Mouse (Mus musculus): ENCODE measurements around the gene Slc35f6. TPM values are rescaled to one million over a fixed set of nuclear protein-coding genes. Genes with fewer than 3 reads are reported as not detected.
"Not testable (repeated sequence)": the region's sequence is repeated elsewhere in the genome, so short reads cannot be mapped to it uniquely, and the experiment has no call there.

The Slc35f6 gene
- polyA plus RNA-seq, 1 experiment from 2014 or later = 26.5 TPM

- Histone ChIP-seq H3K4me3 (ENCODE audit: low read depth, low read length) (peak overlapping the region; percentile 93), H3K27ac (replicated peaks; ENCODE audit: low read depth, low read length) (peak overlapping the region; percentile 77), H3K4me1 (ENCODE audit: control insufficient read depth, insufficient read depth, low read length) (peaks cover 19% of the 10 kb centered on the region), H3K9ac (ENCODE audit: low read depth, low read length) (peak overlapping the region; percentile 87), H3K9me3 (ENCODE audit: control insufficient read depth, low read length) (no peaks in the 10 kb centered on the region), H3K27me3 (replicated peaks; ENCODE audit: control insufficient read depth, insufficient read depth, low read length) (no peaks in the 10 kb centered on the region), H3K36me3 (ENCODE audit: control insufficient read depth, insufficient read depth, low read length) (peaks cover 24% of the 10 kb centered on the region; the same call in 1 of the 2 replicates), H3K4me2 (ENCODE audit: low read depth, low read length) (peak overlapping the region; percentile 84)
- ATAC-seq (ENCODE audit: low read depth) (no peak), DNase-seq (ENCODE audit: low spot score) (no peak)
- WGBS = under 1% methylated on average over 13 of the region's 13 CpGs
These were observed 19.5 kb downstream of the Slc35f6 start for GRCm38 (mm10) chr5:30667215-30667614.

GRCm38 (mm10) chr5:30667686-30668085, 20.0 kb downstream of the Slc35f6 start:
- H3K27ac ChIP-seq (replicated peaks; ENCODE audit: low read depth, low read length) = no peak overlapping the region
- WGBS = 3% methylated on average over 3 of the region's 3 CpGs

GRCm38 (mm10) chr5:30668637-30669495, 21.1 kb downstream of the Slc35f6 start:
- ATAC-seq (ENCODE audit: low read depth) = no peak
- Histone ChIP-seq H3K27ac (replicated peaks; ENCODE audit: low read depth, low read length) (no peak overlapping the region), H3K9ac (ENCODE audit: low read depth, low read length) (no peak overlapping the region), H3K4me3 (ENCODE audit: low read depth, low read length) (peak overlapping the region; percentile 93; the same call in 1 of the 2 replicates), H3K36me3 (ENCODE audit: control insufficient read depth, insufficient read depth, low read length) (peaks cover 40% of the 10 kb centered on the region), H3K4me1 (ENCODE audit: control insufficient read depth, insufficient read depth, low read length) (peaks cover 19% of the 10 kb centered on the region), H3K4me2 (ENCODE audit: low read depth, low read length) (peak overlapping the region; percentile 84), H3K9me3 (ENCODE audit: control insufficient read depth, low read length) (no peaks in the 10 kb centered on the region), H3K27me3 (replicated peaks; ENCODE audit: control insufficient read depth, insufficient read depth, low read length) (no peaks in the 10 kb centered on the region)
- 89% methylated on average over 9 of the region's 9 CpGs for WGBS
- no peak for DNase-seq (ENCODE audit: low spot score)

More at GRCm38 (mm10) chr5:30667686-30668085, 20.0 kb downstream of the Slc35f6 start:
- Histone ChIP-seq H3K36me3 (ENCODE audit: control insufficient read depth, insufficient read depth, low read length) (peaks cover 28% of the 10 kb centered on the region), H3K4me2 (ENCODE audit: low read depth, low read length) (peak overlapping the region; percentile 84), H3K4me3 (ENCODE audit: low read depth, low read length) (peak overlapping the region; percentile 93), H3K9ac (ENCODE audit: low read depth, low read length) (peak overlapping the region; percentile 87), H3K27me3 (replicated peaks; ENCODE audit: control insufficient read depth, insufficient read depth, low read length) (no peaks in the 10 kb centered on the region), H3K4me1 (ENCODE audit: control insufficient read depth, insufficient read depth, low read length) (peaks cover 19% of the 10 kb centered on the region), H3K9me3 (ENCODE audit: control insufficient read depth, low read length) (no peaks in the 10 kb centered on the region)
- DNase-seq (ENCODE audit: low spot score) = no peak
- ATAC-seq (ENCODE audit: low read depth) = no peak

- Histone ChIP-seq H3K9me3 (ENCODE audit: control insufficient read depth, low read length) (no peaks in the 10 kb centered on the region), H3K4me3 (ENCODE audit: low read depth, low read length) (no peak overlapping the region), H3K9ac (ENCODE audit: low read depth, low read length) (no peak overlapping the region), H3K4me2 (ENCODE audit: low read depth, low read length) (no peak overlapping the region), H3K27me3 (replicated peaks; ENCODE audit: control insufficient read depth, insufficient read depth, low read length) (no peaks in the 10 kb centered on the region), H3K36me3 (ENCODE audit: control insufficient read depth, insufficient read depth, low read length) (peaks cover 46% of the 10 kb centered on the region), H3K4me1 (ENCODE audit: control insufficient read depth, insufficient read depth, low read length) (peaks cover 19% of the 10 kb centered on the region), H3K27ac (replicated peaks; ENCODE audit: low read depth, low read length) (no peak overlapping the region)
- 84% methylated on average over 3 of the region's 3 CpGs for WGBS
- no peak for ATAC-seq (ENCODE audit: low read depth)
- DNase-seq (ENCODE audit: low spot score) = no peak
These were observed 21.7 kb downstream of the Slc35f6 start for GRCm38 (mm10) chr5:30669496-30669830.

DNA sequence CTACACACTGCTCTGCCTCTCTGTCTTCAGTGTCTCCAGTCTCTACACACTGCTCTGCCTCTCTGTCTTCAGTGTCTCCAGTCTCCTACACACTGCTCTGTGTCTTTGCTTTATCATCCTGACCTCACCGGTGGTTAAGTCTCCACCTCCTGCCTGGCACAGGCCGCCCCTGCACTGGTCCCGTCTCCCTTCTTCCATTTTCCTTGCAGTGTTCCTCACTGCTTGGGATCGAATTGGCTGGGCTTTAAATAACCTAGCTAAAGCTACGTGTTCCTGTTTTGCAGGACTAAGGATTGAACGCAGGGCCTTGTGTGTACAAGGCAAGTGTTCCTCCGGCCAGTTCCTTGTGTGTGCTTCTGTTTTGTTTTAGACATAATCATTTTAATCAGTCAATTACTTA, 22.4 kb downstream of the Slc35f6 start:
- DNase-seq (ENCODE audit: low spot score) (no peak), ATAC-seq (ENCODE audit: low read depth) (no peak)
- peaks cover 19% of the 10 kb centered on the region for H3K4me1 ChIP-seq (ENCODE audit: control insufficient read depth, insufficient read depth, low read length)
- H3K4me3 ChIP-seq (ENCODE audit: low read depth, low read length) = no peak overlapping the region
- peaks cover 51% of the 10 kb centered on the region for H3K36me3 ChIP-seq (ENCODE audit: control insufficient read depth, insufficient read depth, low read length)
- WGBS = 97% methylated on average over 7 of the region's 7 CpGs
- no peak overlapping the region for H3K27ac ChIP-seq (replicated peaks; ENCODE audit: low read depth, low read length)
- no peaks in the 10 kb centered on the region for H3K27me3 ChIP-seq (replicated peaks; ENCODE audit: control insufficient read depth, insufficient read depth, low read length)
- no peak overlapping the region for H3K4me2 ChIP-seq (ENCODE audit: low read depth, low read length)
- H3K9me3 ChIP-seq (ENCODE audit: control insufficient read depth, low read length) = no peaks in the 10 kb centered on the region
- H3K9ac ChIP-seq (ENCODE audit: low read depth, low read length) = no peak overlapping the region

- H3K4me1 ChIP-seq (ENCODE audit: control insufficient read depth, insufficient read depth, low read length) = no peaks in the 10 kb centered on the region
- H3K36me3 ChIP-seq (ENCODE audit: control insufficient read depth, insufficient read depth, low read length) = peaks cover 66% of the 10 kb centered on the region
These were observed 26.3 kb downstream of the Slc35f6 start for GRCm38 (mm10) chr5:30674001-30674400.

GRCm38 (mm10) chr5:30676800-30677199, 29.1 kb downstream of the Slc35f6 start:
- ATAC-seq (ENCODE audit: low read depth) = no peak
- Histone ChIP-seq H3K4me1 (ENCODE audit: control insufficient read depth, insufficient read depth, low read length) (no peaks in the 10 kb centered on the region), H3K4me2 (ENCODE audit: low read depth, low read length) (no peak overlapping the region), H3K9ac (ENCODE audit: low read depth, low read length) (no peak overlapping the region), H3K27ac (replicated peaks; ENCODE audit: low read depth, low read length) (no peak overlapping the region), H3K4me3 (ENCODE audit: low read depth, low read length) (no peak overlapping the region), H3K36me3 (ENCODE audit: control insufficient read depth, insufficient read depth, low read length) (peaks cover 46% of the 10 kb centered on the region), H3K27me3 (replicated peaks; ENCODE audit: control insufficient read depth, insufficient read depth, low read length) (no peaks in the 10 kb centered on the region), H3K9me3 (ENCODE audit: control insufficient read depth, low read length) (no peaks in the 10 kb centered on the region)
- WGBS = 74% methylated on average over 7 of the region's 7 CpGs
- DNase-seq (ENCODE audit: low spot score) = no peak

More at GRCm38 (mm10) chr5:30674001-30674400, 26.3 kb downstream of the Slc35f6 start:
- Histone ChIP-seq H3K27me3 (replicated peaks; ENCODE audit: control insufficient read depth, insufficient read depth, low read length) (no peaks in the 10 kb centered on the region), H3K4me2 (ENCODE audit: low read depth, low read length) (no peak overlapping the region), H3K27ac (replicated peaks; ENCODE audit: low read depth, low read length) (no peak overlapping the region), H3K9me3 (ENCODE audit: control insufficient read depth, low read length) (no peaks in the 10 kb centered on the region), H3K9ac (ENCODE audit: low read depth, low read length) (no peak overlapping the region), H3K4me3 (ENCODE audit: low read depth, low read length) (no peak overlapping the region)
- no peak for ATAC-seq (ENCODE audit: low read depth)
- WGBS = 76% methylated on average over 7 of the region's 7 CpGs
- no peak for DNase-seq (ENCODE audit: low spot score)

GRCm38 (mm10) chr5:30678069-30678468, 30.3 kb downstream of the Slc35f6 start:
- not testable (repeated sequence) for H3K9me3 ChIP-seq (ENCODE audit: control insufficient read depth, low read length); H3K27ac ChIP-seq (replicated peaks; ENCODE audit: low read depth, low read length); H3K27me3 ChIP-seq (replicated peaks; ENCODE audit: control insufficient read depth, insufficient read depth, low read length); H3K4me2 ChIP-seq (ENCODE audit: low read depth, low read length); DNase-seq (ENCODE audit: low spot score); H3K4me3 ChIP-seq (ENCODE audit: low read depth, low read length); H3K4me1 ChIP-seq (ENCODE audit: control insufficient read depth, insufficient read depth, low read length); H3K9ac ChIP-seq (ENCODE audit: low read depth, low read length); ATAC-seq (ENCODE audit: low read depth)
- peaks cover 33% of the 10 kb centered on the region for H3K36me3 ChIP-seq (ENCODE audit: control insufficient read depth, insufficient read depth, low read length)
- 93% methylated on average over 3 of the region's 3 CpGs for WGBS
